9 mouse cellular contexts compared by ENCODE assay signal in genomic region chr4:123248971-123249567, GRCm38 (mm10). TPM values are rescaled to one million over a fixed set of nuclear protein-coding genes. Genes with fewer than 3 reads are reported as not detected.
DNase-seq lines count a peak whose midpoint lies in the region; ATAC-seq and TF ChIP-seq lines count a peak whose summit lies in the region.
"Had no signal": no experiment of that assay in that cellular context is flagged by ENCODE, and none has a peak within 500 bp of the region (broad histone marks: within the 10 kb centered on the region; RNA-seq: fewer than 3 reads in every experiment).

No protein-coding gene starts in this region.

- WGBS in kidney, embryonic 16.5 days, result 66% methylated on average over 7 of the region's 7 CpGs
- WGBS in heart, embryonic 10.5 days, result 53% methylated on average over 7 of the region's 7 CpGs

- H3K9me3 ChIP-seq in kidney, embryonic 16.5 days (ENCODE audit: low read length), result no peaks in the 10 kb centered on the region
- H3K9me3 ChIP-seq in heart, embryonic 10.5 days, result no peaks in the 10 kb centered on the region
- H3K9me3 ChIP-seq: limb, embryonic 13.5 days had no signal

- 0 out of 2 replicates have a peak overlapping the region, but pooled peaks have one; percentile 14 for H3K9ac ChIP-seq in kidney, embryonic 16.5 days (replicated peaks; ENCODE audit: low read length)
- H3K9ac ChIP-seq: limb, embryonic 13.5 days had no signal

- TF ChIP-seq CTCF in left cerebral cortex, adult 2 months (IDR thresholded peaks at IDR 0.05), result peak; percentile 14; the same call in 1 of the 2 replicates

- DNase-seq in kidney, postnatal 36 days, result no peak
- peak; percentile 88 for DNase-seq in cerebellum, adult 9-10 months
- no peak for DNase-seq in heart, embryonic 10.5 days (ENCODE audit: low spot score)
- DNase-seq in left cerebral cortex, adult 2 months (ENCODE audit: extremely low spot score in 1 of 2, low spot score in 2 of 2), result peak; percentile 41 to 67
- peak; percentile 72 to 78 for DNase-seq in right cerebral cortex, postnatal 36 days (ENCODE audit: low spot score in 2 of 2)
- no peak for DNase-seq in embryo, embryonic 9.5 days (ENCODE audit: extremely low spot score)
- DNase-seq in thymus, postnatal 14 days, result no peak

- no peak for ATAC-seq in kidney, embryonic 16.5 days (ENCODE audit: low FRiP score, low TSS enrichment)

- no peak overlapping the region for H3K4me2 ChIP-seq in kidney, embryonic 16.5 days (replicated peaks; ENCODE audit: low read depth, low read length)
- H3K4me2 ChIP-seq: limb, embryonic 13.5 days had no signal

- H3K4me1 ChIP-seq in kidney, embryonic 16.5 days (ENCODE audit: insufficient read depth, low read length), result peaks cover 49% of the 10 kb centered on the region
- H3K4me1 ChIP-seq in heart, embryonic 10.5 days, result peaks cover 49% of the 10 kb centered on the region

- intact Hi-C loops in left cerebral cortex, adult 2 months (cut with DNase I), result no loop called here

- H3K36me3 ChIP-seq in kidney, embryonic 16.5 days (ENCODE audit: insufficient read depth, low read length), result peaks cover 4% of the 10 kb centered on the region; the same call in 1 of the 2 replicates
- H3K36me3 ChIP-seq in heart, embryonic 10.5 days, result no peaks in the 10 kb centered on the region
- H3K36me3 ChIP-seq: limb, embryonic 13.5 days had no signal

- H3K27ac ChIP-seq in kidney, embryonic 16.5 days (ENCODE audit: low read length), result peak overlapping the region; percentile 30; the same call in 1 of the 2 replicates
- H3K27ac ChIP-seq in heart, embryonic 10.5 days, result peak overlapping the region; percentile 90
- H3K27ac ChIP-seq in left cerebral cortex, adult 2 months, result peak overlapping the region; percentile 56; the same call in 1 of the 2 replicates
- H3K27ac ChIP-seq: limb, embryonic 13.5 days had no signal

- no peak overlapping the region for H3K4me3 ChIP-seq in kidney, embryonic 16.5 days (ENCODE audit: low read length)
- H3K4me3 ChIP-seq in heart, embryonic 10.5 days, result no peak overlapping the region
- no peak overlapping the region for H3K4me3 ChIP-seq in left cerebral cortex, adult 2 months
- H3K4me3 ChIP-seq: limb, embryonic 13.5 days had no signal

- H3K27me3 ChIP-seq in kidney, embryonic 16.5 days (ENCODE audit: insufficient read depth, low read length), result no peaks in the 10 kb centered on the region
- no peaks in the 10 kb centered on the region for H3K27me3 ChIP-seq in heart, embryonic 10.5 days (ENCODE audit: insufficient read depth, poor library complexity, severe bottlenecking)
- H3K27me3 ChIP-seq: limb, embryonic 13.5 days had no signal

RNA-seq across cellular contexts. Expression of gene Pabpc4, which starts 13.1 kb away (rescaled TPM):
- 45.0 and 47.7 TPM in 2 replicates for polyA plus RNA-seq in kidney, embryonic 16.5 days (2015; fragmentation: Nextera tagmentation; extraction: Ambion mirVana)
- polyA plus RNA-seq in heart, embryonic 10.5 days (2016; fragmentation: Nextera tagmentation; extraction: Ambion mirVana), result 70.4 and 73.3 TPM in 2 replicates
- 10 to 100 TPM; 44.9 to 45.4 TPM for total RNA-seq in left cerebral cortex, adult 2 months (2021)

RNA-seq across cellular contexts. Expression of gene Heyl, which starts 15.7 kb away (rescaled TPM):
- 48.8 and 50.7 TPM in 2 replicates for polyA plus RNA-seq in kidney, embryonic 16.5 days (2015; fragmentation: Nextera tagmentation; extraction: Ambion mirVana)
- 3.2 and 3.9 TPM in 2 replicates for polyA plus RNA-seq in heart, embryonic 10.5 days (2016; fragmentation: Nextera tagmentation; extraction: Ambion mirVana)
- 1 to 10 TPM; 2.7 to 3.9 TPM for total RNA-seq in left cerebral cortex, adult 2 months (2021)

RNA-seq across cellular contexts. Expression of gene Nt5c1a, which starts 47.8 kb away (rescaled TPM):
- polyA plus RNA-seq in kidney, embryonic 16.5 days (2015; fragmentation: Nextera tagmentation; extraction: Ambion mirVana), result 0.25 and 0.28 TPM in 2 replicates
- polyA plus RNA-seq in heart, embryonic 10.5 days (2016; fragmentation: Nextera tagmentation; extraction: Ambion mirVana), result 0.31 and 0.46 TPM in 2 replicates
- 10 to 100 TPM in 1 of 2 experiments, 1 to 10 TPM in 1; 9.3 to 11.4 TPM for total RNA-seq in left cerebral cortex, adult 2 months (2021)
- polyA plus RNA-seq: limb, embryonic 13.5 days had no signal

Comparison
In these comparisons a context has a peak if more than half of its experiments do, and no peak if none do; other contexts are left out.
1. H3K27ac ChIP-seq: peak in every context shown above with its lines; median percentile 90 in heart, embryonic 10.5 days; 56 in left cerebral cortex, adult 2 months; 30 in kidney, embryonic 16.5 days.
2. DNase-seq: peak in cerebellum, adult 9-10 months (single experiment), left cerebral cortex, adult 2 months (2 of 2) and right cerebral cortex, postnatal 36 days (2 of 2); none in kidney, postnatal 36 days (0 of 2), heart, embryonic 10.5 days (single experiment), embryo, embryonic 9.5 days (single experiment) and thymus, postnatal 14 days (single experiment).
3. RNA of gene Heyl, which starts 15.7 kb away (polyA plus RNA-seq): 48.8 to 50.7 TPM in kidney, embryonic 16.5 days; 3.2 to 3.9 TPM in heart, embryonic 10.5 days; every median in the first group is over 10 times any median in the second.